Mouse (Mus musculus): ENCODE results near the gene Dgka.
"Not testable (repeated sequence)": the region's sequence is repeated elsewhere in the genome, so short reads cannot be mapped to it uniquely, and the experiment has no call there.

The Dgka gene

GRCm38 (mm10) chr10:128731992-128732391 lies 12.7 kb downstream of the Dgka start:
- no peak for DNase-seq (ENCODE audit: low spot score in 2 of 2)

DNA sequence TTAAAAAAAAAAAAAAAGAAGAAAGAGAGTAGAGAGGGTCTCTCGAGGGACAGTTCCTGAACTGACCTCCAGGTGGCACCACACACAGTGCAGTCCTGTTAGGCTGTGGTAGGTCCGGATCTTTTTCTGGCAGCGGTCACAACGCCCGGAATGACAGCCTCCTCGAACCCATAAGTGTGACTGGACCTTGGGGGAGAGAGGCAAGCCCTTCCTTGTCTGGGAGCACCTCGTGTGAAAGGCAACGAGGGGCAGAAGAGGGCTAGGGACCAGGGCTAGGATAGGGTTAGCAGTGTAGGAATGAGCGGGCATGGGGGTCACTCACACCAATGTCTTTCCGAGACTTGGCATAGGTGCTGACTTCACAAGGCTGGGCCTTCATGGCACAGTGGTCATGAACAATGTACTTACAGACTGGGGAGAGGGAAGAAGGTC lies 13.6 kb downstream of the Dgka start:
- DNase-seq (ENCODE audit: low spot score in 2 of 2) = peak; percentile 55 to 78

DNA sequence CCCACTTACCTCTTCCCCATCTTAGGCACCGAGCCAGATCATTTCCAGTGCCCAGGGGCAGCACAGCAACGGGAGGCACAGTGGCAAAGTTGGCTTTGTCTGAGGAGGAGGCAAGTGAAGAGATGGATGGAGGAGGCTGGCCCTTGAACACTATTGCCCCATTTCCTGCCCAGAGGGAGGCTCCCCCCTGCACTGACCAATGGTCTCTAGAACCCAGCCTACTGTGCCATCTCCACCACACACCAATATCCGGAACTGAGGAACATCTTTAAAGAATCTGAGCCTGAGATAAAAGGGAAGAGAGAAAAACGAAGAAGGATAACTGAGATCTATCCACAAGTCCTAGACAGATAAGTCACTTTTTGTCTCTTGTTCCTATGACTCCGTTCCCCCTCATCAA lies 16.6 kb downstream of the Dgka start:
- no peak for DNase-seq (ENCODE audit: low spot score in 2 of 2)

- not testable (repeated sequence) for DNase-seq (ENCODE audit: low spot score in 2 of 2)
These were observed 19.2 kb downstream of the Dgka start for GRCm38 (mm10) chr10:128725466-128725865.

DNA sequence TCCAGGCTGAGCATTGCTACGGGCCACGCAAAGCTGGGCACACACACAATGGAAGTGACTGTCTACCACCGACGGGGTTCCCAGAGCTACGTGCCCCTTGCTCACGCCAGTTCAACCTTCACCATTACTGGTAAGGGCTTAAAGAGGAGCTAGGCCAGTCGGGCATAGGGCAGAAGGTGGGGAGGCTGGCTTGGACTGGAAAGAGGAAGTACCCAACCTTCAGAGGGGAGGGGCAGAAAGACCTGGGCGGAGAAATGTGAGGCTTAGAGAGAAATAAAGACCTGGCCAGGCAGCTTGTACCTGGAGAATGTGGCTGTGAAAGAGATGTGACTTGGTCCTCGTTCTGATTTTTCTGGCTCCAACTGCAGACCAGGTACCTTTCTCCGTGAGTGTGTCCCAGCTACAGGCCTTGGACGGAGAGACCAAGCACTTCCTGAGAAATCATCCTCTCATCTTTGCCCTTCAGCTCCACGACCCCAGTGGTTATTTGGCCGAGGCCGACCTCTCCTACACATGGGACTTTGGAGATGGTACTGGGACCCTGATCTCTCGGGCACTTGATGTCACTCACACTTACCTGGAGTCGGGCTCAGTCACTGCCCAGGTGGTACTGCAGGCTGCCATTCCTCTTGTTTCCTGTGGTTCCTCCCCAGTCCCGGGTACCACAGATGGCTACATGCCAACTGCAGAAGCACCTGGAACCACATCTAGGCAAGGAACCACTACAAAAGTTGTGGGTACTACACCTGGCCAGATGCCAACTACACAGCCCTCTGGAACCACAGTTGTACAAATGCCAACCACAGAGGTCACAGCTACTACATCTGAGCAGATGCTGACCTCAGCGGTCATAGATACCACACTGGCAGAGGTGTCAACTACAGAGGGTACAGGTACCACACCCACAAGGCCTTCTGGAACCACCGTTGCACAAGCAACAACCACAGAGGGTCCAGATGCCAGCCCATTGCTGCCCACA lies 28.8 kb downstream of the Dgka start:
- no peak for DNase-seq (ENCODE audit: low spot score in 2 of 2)

DNA sequence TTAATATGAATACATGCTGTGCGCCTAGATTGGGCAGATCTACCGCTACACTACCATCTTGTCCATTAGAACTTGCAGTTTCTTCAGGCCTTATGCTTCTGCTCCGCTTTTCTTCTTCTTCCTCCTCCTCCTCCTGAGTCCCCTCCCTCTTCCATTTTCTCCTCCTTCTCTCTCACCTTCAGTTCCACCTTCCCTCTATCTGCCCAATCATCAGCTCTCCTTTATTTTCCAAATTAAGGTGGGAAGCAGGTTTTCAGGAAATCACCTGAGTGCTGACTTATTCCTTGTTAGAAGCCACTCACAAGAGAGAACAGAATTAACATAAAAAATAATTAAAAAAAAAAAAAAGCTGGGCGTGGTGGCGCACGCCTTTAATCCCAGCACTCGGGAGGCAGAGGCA lies 33.3 kb downstream of the Dgka start:
- DNase-seq (ENCODE audit: low spot score in 2 of 2) = not testable (repeated sequence)

GRCm38 (mm10) chr10:128705317-128705693 lies 39.4 kb downstream of the Dgka start:
- DNase-seq (ENCODE audit: low spot score in 2 of 2) = no peak

- peak; percentile 73 to 91 for DNase-seq (ENCODE audit: low spot score in 2 of 2)
These were observed 40.0 kb downstream of the Dgka start, which contains the start of gene Cdk2 for GRCm38 (mm10) chr10:128704491-128705316. Gene Cdk2 (minus strand): TSS chr10:128705031.

GRCm38 (mm10) chr10:128703895-128704294 lies 40.8 kb downstream of the Dgka start, which contains the start of gene Pmel:
Gene Pmel (plus strand): TSS chr10:128704195.
- DNase-seq (ENCODE audit: low spot score in 2 of 2) = no peak

GRCm38 (mm10) chr10:128702328-128703007 lies 42.2 kb downstream of the Dgka start:
- DNase-seq (ENCODE audit: low spot score in 2 of 2) = no peak

DNA sequence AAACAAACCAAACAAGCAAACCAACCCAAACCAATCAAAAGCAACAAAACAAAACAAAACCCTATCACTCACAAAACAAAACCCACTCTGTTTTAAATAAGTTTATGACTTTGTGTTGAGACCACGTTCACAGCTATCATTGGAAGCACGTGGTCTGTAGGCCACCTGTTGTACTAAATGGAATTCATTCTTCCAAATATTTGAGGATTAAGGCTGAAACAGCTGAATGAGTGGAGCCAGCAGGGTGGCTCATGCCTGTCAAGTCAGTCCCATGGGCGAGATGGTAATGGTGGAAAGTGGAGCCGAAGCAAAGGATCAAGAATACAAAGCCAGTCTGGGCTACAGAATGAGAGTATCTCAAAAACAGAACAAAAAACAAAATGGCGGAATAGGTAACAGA lies 43.9 kb downstream of the Dgka start:
- DNase-seq (ENCODE audit: low spot score in 2 of 2) = no peak

DNA sequence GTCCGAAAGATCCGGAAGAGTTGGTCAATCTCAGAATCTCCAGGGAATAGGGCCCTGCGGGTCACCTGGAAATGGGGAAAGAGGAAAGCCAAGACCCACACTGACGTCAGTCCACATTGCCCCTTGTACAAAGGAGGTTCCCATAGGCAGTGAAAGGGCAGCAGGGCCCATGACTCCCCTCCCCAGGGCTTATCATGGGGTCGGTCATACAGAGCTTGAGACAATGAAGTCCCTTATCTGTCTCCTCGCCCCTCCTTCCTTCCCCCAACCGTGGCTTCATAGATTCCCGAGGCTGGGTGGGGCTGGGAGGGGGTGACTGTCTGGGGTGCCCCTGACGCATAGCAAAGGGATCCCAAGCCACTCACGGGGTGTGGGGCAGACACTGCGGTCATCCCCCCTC lies 45.0 kb downstream of the Dgka start:
- no peak for DNase-seq (ENCODE audit: low spot score in 2 of 2)

- DNase-seq (ENCODE audit: low spot score in 2 of 2) = no peak
These were observed 45.6 kb downstream of the Dgka start for GRCm38 (mm10) chr10:128699006-128699405.

DNA sequence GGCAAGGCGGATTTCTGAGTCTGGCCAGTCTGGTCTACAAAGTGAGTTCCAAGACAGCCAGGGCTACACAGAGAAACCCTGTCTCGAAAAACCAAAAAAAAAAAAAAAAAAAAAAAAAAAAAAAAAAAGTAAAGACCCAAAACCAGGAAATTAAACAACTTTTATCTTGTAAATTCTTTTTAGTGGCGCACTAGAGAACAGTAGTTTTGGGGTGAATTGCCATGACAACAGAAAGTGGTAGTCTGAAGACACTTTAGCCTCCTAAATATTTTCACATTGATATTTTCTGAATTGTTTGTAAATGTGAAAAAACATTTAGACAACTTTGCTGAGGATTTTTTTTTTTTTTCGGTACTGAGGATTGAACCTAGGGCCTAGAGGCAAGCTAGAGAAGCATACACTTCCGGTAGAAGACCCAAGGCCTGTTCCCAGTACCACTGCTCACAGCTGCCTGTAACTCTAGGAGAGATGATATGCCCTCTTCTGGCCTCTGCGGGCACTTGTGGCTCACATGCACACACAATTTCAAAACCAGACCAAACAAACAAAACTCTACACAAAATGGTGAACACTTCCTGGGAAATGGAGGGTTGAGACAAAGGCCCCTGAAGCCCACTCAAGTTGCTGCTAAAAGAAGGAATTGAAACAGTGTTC lies 47.5 kb downstream of the Dgka start:
- DNase-seq (ENCODE audit: low spot score in 2 of 2) = no peak

- peak; percentile 95 to 96 for DNase-seq (ENCODE audit: low spot score in 2 of 2)
These were observed 48.5 kb downstream of the Dgka start, which contains the start of gene Rab5b for GRCm38 (mm10) chr10:128695992-128696807. Gene Rab5b (minus strand): TSS chr10:128696264.

GRCm38 (mm10) chr10:128695411-128695991 lies 49.2 kb downstream of the Dgka start:
- DNase-seq (ENCODE audit: low spot score in 2 of 2) = no peak

DNA sequence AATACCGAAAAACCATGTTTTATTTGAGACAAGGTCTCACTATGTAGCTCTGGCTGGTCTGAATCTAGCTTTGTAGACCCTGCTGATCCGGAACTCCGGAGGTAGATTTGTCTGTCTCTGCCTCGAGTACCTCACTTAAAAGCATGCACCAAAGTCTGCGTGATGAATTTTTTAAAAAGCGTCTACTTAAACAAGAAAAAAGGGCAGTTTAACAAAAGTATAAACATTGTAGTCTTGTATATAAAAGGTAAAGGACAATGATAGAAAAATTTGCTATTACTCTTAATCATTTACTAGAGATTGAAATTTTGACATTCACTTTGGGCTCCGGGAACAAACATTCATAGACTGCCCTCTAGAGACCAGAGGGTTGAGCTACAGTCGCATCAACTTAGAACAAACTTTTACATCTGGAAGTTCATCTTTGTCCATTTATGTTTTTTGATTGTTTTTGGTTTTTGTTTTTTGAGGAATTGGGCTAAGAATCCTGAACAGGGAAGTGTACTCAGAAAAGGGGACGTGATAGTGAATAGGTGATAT lies 70.1 kb downstream of the Dgka start:
- no peak for DNase-seq (ENCODE audit: low spot score in 2 of 2)

GRCm38 (mm10) chr10:128673763-128674468 lies 70.7 kb downstream of the Dgka start, which contains the start of gene Suox:
Gene Suox (minus strand): TSS chr10:128674073.
- peak; percentile 56 to 75 for DNase-seq (ENCODE audit: low spot score in 2 of 2)

- no peak for DNase-seq (ENCODE audit: low spot score in 2 of 2)
These were observed 73.5 kb downstream of the Dgka start for GRCm38 (mm10) chr10:128671148-128671547.

Measured in cerebellum, postnatal 4 days (tissue).